Mouse (Mus musculus) granulocyte monocyte progenitor cell, adult 5-6 weeks (primary cell): ENCODE data around the gene Ric1. TPM values are rescaled to one million over a fixed set of nuclear protein-coding genes. Genes with fewer than 3 reads are reported as not detected.
A peak's percentile ranks its signal among the peaks of the same experiment; 100 is the strongest.

ENCODE experiments used
- ATAC-seq: replicated peaks from 2 replicates; pipeline ENCODE4 v1.8.0; 2016; ENCODE audit warnings: mild to moderate bottlenecking, moderate TSS enrichment, inconsistent platforms; ENCODE audit not compliant: poor library complexity, severe bottlenecking
- total RNA-seq, 2 experiments: library from RNA; stranded (forward) in 1 of 2; stranded (reverse) in 1 of 2; fragments of 200-712, 200-1000 nt in 1 of 2; fragments of >200 nt in 1 of 2; fragmentation: Nextera tagmentation in 1 of 2; gene quantifications; 2 replicates each; pipeline ENCODE4 v1.2.3; 2014 to 2017

Gene Ric1
- total RNA-seq, 2 experiments from 2014 or later: 18.9 to 24.1 TPM

DNA sequence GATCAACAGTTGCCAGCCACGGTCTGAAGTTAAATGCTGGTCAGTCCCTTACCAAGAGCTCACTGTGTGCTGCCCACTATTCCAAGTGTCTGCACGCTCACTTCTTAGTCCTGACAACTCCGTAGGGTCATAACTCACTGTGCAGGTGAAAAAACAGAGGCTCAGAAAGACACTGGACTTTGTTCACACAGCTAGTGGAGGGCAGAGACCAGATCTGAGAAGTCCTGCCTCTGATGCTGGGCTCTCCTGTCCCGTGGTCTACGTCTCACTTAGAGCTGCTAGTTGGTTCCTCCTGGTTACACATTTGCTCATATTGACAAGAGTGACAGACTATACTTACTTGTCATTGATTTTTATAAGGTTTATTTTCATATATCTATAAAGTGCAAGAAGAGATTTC is 76.9 kb downstream of the Ric1 start:
- no peak for ATAC-seq

DNA sequence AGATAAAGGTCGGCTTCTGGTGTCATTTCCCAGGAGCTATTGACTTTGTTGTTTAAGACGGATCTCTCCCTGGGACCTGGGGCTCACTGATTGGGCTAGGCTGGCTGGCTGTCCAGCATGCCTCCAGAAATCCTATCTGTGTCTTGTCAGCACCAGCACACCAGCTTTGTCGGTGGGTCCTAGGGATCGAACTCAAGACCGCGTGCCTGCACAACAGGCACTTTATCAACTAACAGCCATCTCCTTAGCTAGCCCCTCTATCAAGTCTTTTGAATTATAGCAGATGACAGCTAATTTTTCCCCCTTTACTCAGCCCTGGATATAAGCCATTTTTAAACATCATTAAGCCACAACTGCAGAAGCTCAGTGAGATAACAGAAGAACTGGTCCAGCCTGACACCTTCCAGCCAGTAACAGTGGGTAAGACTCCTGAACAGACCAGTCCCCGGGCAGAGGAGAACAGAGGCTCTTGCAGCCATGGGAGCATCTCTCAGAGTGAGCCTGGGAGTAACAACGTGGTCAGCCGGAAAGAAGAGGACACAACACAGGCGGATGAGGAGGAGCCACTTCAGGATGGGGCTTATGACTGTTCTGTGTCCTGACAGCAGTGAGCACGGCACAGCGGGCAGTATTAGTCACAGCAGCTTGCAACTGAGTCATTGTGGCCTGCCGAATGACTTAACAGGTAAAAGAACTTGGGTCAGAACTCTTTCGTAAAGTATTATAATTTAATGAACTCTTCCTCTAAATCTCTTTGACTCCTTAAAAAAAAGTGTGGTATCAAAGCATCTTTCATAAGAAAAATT is 81.7 kb downstream of the Ric1 start:
- ATAC-seq: no peak

DNA sequence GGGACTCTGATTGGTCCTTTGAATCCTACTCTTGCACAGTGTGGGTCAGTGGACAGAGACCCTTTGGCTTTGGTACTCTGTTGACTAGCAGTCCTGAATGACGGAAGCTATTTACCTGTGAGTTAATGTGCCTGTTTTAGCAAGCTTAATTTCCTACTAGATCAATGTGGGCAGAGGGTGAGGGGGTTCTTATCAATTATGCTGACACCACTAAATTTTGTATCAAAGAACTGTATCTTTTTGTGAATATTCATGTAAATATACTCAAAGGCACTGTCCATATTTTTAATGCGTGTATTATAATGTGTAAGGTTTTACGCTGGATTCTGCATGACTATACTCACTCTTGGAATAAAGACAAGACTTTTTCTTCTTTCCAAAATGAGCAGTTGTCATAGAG is 82.6 kb downstream of the Ric1 start:
- ATAC-seq: no peak

DNA sequence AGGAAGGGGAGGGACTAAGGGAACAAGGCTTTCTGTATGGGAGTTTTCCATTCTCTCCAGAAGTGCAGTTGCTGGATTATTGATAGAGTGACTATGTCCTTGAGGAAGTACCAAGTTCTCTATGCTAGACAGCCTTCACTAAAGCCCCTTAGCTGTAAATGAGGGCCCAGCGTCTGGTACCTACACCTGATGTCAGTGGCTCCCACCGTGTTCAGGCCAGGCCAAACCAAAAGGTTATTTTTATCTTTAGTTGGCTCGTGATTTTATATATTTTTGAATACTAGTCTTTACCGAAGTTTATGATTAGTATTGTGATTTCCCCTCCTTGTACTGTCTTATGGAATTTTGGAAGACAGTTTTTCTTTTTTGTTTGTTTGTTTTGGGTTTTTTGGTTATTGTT is 85.4 kb downstream of the Ric1 start:
- no peak for ATAC-seq

DNA sequence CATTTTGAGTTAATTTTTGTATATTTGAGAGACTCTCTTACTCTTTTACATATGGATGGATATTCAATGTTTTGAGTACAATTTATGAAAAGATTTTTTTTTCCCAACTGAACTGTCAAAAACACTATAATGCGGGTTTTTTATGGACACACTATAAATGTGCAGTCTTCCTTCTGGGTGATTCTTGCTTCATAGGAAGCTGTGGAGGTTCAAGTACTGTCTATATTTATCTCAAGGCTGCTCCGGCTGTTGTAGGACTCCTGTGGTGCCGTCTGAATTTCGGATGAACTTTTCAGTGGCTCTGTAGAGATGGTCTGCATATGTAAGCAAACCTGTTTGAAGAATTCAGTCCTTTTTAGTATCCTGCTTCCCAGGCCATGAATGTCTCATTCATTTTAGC is 86.1 kb downstream of the Ric1 start:
- no peak for ATAC-seq

DNA sequence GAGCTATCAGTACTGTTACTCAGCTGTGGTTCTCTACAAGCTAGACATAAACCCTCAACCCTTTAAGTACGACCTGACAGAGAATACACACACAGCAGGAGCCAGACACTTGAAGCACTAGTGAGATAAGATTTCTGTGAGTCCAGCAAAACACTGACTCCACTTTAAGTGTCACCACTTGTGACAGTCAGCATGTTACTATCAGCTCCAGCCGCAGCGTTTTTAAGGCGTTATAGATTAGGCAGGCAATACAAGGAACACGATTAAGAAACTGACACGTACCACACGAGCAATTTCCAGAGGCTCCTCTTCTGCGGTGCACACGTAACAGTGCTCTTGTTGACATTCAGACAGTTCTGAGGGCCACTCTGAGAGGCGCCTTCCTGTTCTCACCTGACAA is 88.8 kb downstream of the Ric1 start:
- no peak for ATAC-seq

DNA sequence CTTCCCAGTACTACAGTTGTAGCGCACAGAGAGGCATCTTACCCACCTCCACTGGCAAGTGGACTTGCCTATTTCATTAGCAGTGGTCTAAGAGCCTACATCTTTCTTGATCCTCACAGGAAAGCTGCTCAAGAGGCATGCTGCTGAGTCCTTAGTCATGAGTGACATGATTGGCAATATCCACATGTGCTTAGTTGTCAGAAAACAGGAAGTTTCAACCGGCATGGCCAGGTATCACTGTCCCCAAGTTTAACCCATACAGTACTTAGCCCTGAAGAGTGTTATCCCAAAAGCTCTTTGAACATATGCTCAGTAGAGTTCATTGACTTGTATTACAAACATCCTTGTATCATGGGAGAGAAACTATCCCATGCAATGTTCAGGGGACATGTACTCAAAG is 90.0 kb downstream of the Ric1 start:
- ATAC-seq: 0 out of 2 replicates have a peak, but pooled peaks have one; percentile 5

DNA sequence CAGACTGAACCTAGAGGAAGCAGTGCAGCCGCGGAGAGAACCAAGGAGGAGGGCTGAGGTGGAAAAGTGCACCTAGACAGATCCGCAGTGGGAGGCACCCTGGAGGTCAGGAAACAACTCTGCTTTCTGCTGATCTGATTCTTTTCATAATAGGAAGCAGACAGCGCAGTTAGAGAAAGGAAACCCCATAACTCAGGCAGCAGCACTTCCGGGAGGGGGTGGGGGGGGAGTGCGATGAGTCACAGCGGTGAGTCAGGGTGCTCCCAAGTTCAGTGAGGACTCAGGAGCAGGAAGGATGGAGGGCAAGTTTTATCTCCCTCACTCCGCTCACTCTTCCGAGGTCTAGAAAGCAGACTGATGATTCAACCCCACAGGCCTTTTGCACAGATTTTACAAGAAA is 119.0 kb downstream of the Ric1 start:
- ATAC-seq: peak; percentile 71

DNA sequence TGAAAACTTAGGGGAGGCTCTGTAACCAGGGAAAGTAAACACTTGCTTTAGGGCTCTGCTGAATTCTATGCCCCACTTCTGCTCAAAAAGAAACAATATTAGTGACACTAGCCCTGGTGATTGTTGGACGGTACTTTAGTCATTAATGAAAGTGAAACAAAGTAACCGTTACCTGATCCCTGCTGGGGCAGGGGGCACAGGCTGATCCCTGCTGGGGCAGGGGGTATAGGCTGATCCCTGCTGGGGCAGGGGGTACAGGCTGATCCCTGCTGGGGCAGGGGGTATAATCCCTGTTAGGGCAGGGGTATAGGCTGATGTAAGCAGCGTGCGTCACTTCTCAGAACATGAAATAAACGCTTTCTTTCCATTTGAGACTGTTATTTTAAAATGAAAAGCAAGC is 119.4 kb downstream of the Ric1 start:
- no peak for ATAC-seq

DNA sequence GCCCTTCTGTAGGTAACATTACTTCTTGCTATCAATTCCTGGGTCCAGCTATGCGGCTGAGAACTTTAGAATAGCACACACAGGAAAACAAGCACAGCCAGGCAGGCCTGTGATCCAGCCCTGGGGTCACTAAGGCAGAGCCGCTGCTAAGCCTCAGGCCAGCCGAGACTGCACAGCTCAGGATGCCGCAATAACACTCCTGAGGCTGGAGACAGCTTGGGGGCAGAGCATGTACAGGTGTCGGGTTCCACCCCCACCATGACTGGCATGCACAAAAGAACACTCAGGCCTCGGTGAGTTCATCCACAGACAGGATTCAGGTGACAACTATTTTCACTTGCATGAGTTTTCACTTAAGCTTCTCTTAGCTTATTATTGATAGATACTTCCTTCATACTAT is 120.1 kb downstream of the Ric1 start:
- no peak for ATAC-seq

DNA sequence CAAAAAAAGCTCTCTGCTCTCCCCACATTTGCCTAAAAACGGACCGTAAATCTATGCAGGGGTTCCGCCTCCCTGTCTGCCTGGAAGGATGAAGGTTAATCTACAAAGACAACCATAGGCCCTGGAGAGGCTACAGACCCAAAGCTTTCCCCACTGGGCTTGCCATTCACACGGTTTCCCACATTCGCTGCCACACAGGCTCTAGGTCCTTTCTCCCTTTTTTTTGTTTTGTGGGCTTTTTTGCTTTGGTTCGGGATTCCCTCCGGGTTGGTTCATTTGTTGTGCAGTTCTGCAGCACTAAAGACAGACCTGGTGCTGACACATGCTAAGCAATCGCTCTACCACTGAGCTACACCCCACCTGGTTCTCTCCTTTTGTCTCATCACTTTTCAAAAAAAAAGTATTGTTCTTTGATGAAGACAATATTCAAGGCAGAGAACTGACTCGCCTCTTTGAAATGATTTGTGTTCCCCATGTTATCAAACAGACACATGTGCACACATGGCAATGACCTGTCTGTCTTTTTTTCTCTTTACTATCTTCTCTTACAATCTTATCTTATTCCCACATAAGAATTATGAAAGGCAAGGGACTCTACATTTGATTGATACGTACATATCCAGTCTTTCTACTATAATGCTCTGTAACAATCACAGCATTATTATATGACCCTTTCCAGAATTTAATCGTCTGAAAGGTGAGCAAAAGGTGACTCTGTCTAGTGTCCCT is 121.3 kb downstream of the Ric1 start:
- no peak for ATAC-seq

DNA sequence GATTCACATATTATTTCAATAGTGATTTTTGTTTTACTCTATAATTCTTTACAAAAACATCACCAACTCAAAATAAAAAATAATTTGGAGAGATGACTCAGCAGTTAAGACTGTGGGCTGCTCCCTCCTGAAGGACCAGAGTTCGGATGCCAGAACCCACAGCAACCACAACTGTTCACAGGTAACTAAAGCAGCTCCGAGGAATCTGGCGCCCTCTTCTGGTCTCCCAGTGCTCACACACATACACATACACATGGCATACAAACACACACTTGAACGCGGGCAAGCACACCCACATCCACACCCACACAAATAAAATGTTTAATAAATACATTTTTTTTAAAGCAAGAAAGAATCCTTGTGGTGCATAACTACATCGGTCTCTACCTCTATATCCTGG is 122.7 kb downstream of the Ric1 start:
- ATAC-seq: no peak

DNA sequence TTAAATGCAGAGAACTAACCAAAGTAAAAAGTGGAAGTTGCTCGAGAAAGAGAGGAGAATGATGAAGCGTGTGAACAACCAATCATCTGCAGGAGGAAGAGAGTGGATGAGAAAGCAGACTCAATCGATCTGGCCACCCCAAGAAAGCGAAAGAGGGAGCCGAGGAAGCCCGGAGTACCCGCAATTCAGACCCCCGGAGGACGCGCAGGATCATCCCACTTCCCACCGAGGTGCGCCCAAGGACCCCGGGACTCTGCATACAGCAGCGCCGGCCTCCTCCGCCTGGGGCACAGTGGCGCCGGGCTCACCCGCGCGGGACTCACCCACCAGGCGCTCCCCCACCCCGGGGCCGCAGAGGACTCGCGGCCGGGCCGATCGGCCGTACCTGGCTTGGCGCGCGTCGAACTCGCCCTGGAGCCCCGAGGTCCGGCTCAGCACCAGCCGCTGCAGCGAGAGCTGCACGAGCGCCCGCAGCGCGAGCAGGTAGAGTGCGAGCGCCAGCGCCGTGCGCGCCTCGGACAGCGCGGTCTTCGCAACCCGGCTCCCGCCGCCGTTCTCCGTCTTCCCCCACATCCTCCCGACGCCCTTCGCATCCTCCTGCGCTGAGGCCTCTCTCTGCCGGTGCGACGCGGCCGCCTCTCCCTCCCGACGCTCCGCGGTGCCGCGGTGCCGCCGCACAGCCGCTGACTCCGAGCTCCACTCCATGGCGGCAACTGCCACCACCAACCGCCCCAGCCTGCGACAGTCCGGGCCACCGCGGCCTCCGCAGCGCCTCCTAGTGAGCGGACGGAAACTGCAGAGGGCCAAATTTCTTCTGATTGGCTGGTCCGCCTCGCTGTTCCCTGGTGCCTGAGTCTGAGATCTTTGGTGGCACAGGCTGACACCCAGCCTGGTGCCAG is 125.8 kb downstream of the Ric1 start, which contains the start of gene Ermp1:
TSS of gene Ermp1 (minus strand) at position 765 of the 899 bp plus-strand sequence.
- ATAC-seq: peak; percentile 96

DNA sequence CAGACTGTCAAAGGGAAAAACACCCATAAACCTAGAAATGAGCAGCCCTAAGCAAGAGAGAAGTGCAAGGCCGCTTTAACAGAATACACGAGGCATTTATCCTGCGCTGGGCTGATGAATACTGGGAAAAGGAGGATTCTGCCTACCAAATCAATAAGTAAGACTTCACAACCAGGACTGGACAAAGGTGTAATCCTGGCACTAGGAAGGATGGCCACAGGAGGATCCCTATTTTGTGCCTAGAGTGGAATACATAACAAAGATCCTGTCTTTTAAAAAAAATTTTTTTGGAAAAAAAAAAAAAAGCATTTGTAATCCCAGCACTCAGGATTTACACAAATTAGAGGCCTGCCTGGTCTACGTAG is 126.5 kb downstream of the Ric1 start:
- ATAC-seq: no peak

DNA sequence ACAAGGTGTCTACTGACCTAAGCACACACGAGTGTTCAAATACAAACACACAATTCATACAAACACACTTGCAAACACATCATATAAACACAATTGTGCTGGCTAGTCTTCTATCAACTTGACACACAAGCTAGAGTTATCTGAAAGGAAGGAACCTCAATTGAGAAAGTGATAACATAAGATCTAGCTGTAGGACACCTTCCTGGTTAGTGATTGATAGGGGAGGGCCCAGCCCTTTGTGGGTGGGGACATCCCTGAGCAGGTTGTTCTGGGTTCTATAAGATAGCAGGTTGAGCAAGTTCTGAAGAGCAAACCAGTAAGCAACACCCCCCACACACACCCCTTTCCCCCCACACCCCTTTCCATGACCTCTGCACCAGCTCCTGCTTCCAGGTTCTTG is 127.6 kb downstream of the Ric1 start:
- no peak for ATAC-seq

DNA sequence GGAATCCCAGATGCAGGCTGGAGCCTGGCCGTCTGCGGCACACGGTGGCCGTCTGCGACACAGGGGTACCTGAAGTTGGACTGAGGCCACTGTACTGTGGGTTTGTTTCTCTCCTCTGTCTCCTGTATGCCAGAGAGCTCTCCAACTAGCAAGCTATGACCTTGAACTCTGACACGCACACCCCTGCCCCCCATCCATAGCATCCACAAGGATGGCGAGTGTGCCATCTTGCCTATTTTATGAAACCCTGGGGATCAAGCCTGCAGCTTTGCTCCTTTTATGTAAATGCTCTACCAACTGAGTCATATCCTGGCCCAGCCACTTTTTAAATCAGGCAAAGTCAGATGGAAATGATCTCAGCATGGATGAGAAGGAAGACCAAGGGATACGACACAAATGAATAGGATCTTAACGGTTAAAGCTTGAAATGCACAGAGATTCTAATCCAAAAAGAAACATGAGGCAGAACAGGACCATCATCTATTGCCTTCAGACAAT is 131.7 kb downstream of the Ric1 start:
- ATAC-seq: no peak

DNA sequence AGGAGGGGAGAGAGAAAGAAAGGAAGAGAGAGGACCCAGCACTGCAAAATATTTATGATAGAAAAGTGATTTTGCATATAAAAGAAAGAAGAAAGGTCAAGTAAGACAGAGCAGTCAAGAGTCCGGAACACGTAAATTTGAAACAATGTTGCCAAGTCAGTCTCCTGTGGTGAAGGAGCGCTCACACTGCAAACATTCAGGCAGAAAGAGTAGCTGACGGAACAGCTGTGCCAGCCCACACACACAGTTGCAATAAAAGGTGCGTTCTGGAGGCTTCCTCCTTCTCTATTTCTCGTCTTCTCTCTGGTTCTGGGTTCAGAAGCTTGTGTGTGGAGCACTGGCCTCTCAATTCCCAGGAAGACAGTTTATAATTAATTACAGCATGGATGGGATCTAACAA is 133.1 kb downstream of the Ric1 start:
- no peak for ATAC-seq

DNA sequence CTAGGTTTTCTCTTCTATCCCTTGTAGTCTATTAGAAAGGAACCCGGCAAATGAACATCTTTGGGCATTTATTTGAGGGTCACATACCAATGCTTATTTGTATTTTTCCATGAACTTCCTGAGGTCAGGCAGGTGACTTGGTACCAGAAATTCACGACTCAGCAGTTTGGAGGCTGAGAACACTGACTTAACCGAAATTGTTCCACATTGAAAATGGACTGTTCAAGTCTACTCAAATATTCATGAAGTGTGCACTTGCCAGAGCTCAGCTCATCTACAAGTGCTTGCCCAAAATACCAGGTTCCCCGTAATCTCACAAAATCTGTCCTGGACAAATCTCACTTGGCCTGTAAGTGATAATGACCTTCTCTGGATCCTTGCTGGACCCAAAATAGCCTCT is 133.9 kb downstream of the Ric1 start:
- ATAC-seq: no peak
